Mouse (Mus musculus): ENCODE measurements around the gene Sept3. TPM values are rescaled to one million over a fixed set of nuclear protein-coding genes. Genes with fewer than 3 reads are reported as not detected.

Gene Sept3
- polyA plus RNA-seq, 1 experiment from 2014 or later, result 169 TPM

GRCm38 (mm10) chr15:82259510-82259909, 15.2 kb upstream of the Sept3 start:
- no peak for ATAC-seq (ENCODE audit: low FRiP score)
- H3K4me1 ChIP-seq (ENCODE audit: control insufficient read depth, insufficient read depth, low read length), result peaks cover 9% of the 10 kb centered on the region
- H3K36me3 ChIP-seq (ENCODE audit: control insufficient read depth, insufficient read depth, low read length), result no peaks in the 10 kb centered on the region
- no peak overlapping the region for H3K4me3 ChIP-seq (ENCODE audit: low read depth, low read length)
- no peaks in the 10 kb centered on the region for H3K9me3 ChIP-seq (ENCODE audit: control insufficient read depth, low read length)
- DNase-seq (ENCODE audit: low spot score, missing footprints), result peak; percentile 95
- WGBS, result 13% methylated on average over 16 of the region's 16 CpGs
- no peak overlapping the region for H3K9ac ChIP-seq (ENCODE audit: low read length)
- no peaks in the 10 kb centered on the region for H3K27me3 ChIP-seq (ENCODE audit: control insufficient read depth, insufficient read depth, low read length)
- H3K4me2 ChIP-seq, result no peak overlapping the region
- H3K27ac ChIP-seq (ENCODE audit: low read depth, low read length), result no peak overlapping the region

- WGBS, result 18% methylated on average over 6 of the region's 6 CpGs
- ATAC-seq (ENCODE audit: low FRiP score) (no peak), DNase-seq (ENCODE audit: low spot score, missing footprints) (peak; percentile 97)
- H3K9me3 ChIP-seq (ENCODE audit: control insufficient read depth, low read length), result no peaks in the 10 kb centered on the region
- no peaks in the 10 kb centered on the region for H3K27me3 ChIP-seq (ENCODE audit: control insufficient read depth, insufficient read depth, low read length)
- no peak overlapping the region for H3K9ac ChIP-seq (ENCODE audit: low read length)
- H3K4me2 ChIP-seq, result no peak overlapping the region
- no peak overlapping the region for H3K4me3 ChIP-seq (ENCODE audit: low read depth, low read length)
- no peaks in the 10 kb centered on the region for H3K36me3 ChIP-seq (ENCODE audit: control insufficient read depth, insufficient read depth, low read length)
- peaks cover 16% of the 10 kb centered on the region for H3K4me1 ChIP-seq (ENCODE audit: control insufficient read depth, insufficient read depth, low read length)
- no peak overlapping the region for H3K27ac ChIP-seq (ENCODE audit: low read depth, low read length)
Measured at GRCm38 (mm10) chr15:82266356-82266755, 8.3 kb upstream of the Sept3 start.

DNA sequence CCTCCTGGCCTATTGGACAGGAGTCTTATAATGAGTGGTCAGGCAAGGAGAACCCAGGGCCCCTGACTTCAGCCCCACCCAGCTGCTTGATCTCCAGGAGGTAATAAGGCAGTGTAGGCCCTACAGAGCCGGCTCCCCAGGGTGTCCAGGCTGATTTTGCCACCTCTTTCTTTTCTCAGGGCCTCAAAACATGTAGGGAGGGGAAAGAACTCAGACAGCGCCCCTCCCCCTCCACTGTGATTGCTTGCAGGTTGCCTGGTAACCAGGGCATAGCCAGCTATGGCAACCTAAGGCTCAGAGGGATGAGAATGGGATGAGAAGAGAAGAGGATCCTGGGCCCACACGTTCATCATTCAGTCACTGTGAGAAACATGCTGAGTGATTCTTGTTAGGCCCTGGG, 6.5 kb upstream of the Sept3 start:
- Histone ChIP-seq H3K4me2 (no peak overlapping the region), H3K9me3 (ENCODE audit: control insufficient read depth, low read length) (no peaks in the 10 kb centered on the region), H3K27me3 (ENCODE audit: control insufficient read depth, insufficient read depth, low read length) (no peaks in the 10 kb centered on the region), H3K27ac (ENCODE audit: low read depth, low read length) (peak overlapping the region; percentile 37; the same call in 1 of the 2 replicates), H3K4me3 (ENCODE audit: low read depth, low read length) (no peak overlapping the region), H3K9ac (ENCODE audit: low read length) (no peak overlapping the region), H3K4me1 (ENCODE audit: control insufficient read depth, insufficient read depth, low read length) (peaks cover 19% of the 10 kb centered on the region), H3K36me3 (ENCODE audit: control insufficient read depth, insufficient read depth, low read length) (no peaks in the 10 kb centered on the region)
- DNase-seq (ENCODE audit: low spot score, missing footprints) (peak; percentile 89), ATAC-seq (ENCODE audit: low FRiP score) (peak; percentile 40; the same call in 1 of the 2 replicates)
- 12% methylated on average over 3 of the region's 3 CpGs for WGBS

GRCm38 (mm10) chr15:82268783-82269182, 5.9 kb upstream of the Sept3 start:
- H3K9me3 ChIP-seq (ENCODE audit: control insufficient read depth, low read length), result no peaks in the 10 kb centered on the region
- WGBS, result 88% methylated on average over 9 of the region's 9 CpGs
- H3K27me3 ChIP-seq (ENCODE audit: control insufficient read depth, insufficient read depth, low read length), result peaks cover 3% of the 10 kb centered on the region; the same call in 1 of the 2 replicates
- H3K4me2 ChIP-seq, result no peak overlapping the region
- DNase-seq (ENCODE audit: low spot score, missing footprints), result no peak
- H3K4me1 ChIP-seq (ENCODE audit: control insufficient read depth, insufficient read depth, low read length), result peaks cover 19% of the 10 kb centered on the region
- H3K9ac ChIP-seq (ENCODE audit: low read length), result no peak overlapping the region
- H3K4me3 ChIP-seq (ENCODE audit: low read depth, low read length), result no peak overlapping the region
- no peaks in the 10 kb centered on the region for H3K36me3 ChIP-seq (ENCODE audit: control insufficient read depth, insufficient read depth, low read length)
- ATAC-seq (ENCODE audit: low FRiP score), result no peak
- no peak overlapping the region for H3K27ac ChIP-seq (ENCODE audit: low read depth, low read length)

GRCm38 (mm10) chr15:82271201-82271600, 3.5 kb upstream of the Sept3 start:
- no peaks in the 10 kb centered on the region for H3K9me3 ChIP-seq (ENCODE audit: control insufficient read depth, low read length)
- peak; percentile 10; the same call in 1 of the 2 replicates for ATAC-seq (ENCODE audit: low FRiP score)

GRCm38 (mm10) chr15:82272295-82272694, 2.4 kb upstream of the Sept3 start:
- H3K4me3 ChIP-seq (ENCODE audit: low read depth, low read length), result no peak overlapping the region
- 85% methylated on average over 6 of the region's 6 CpGs for WGBS
- no peaks in the 10 kb centered on the region for H3K9me3 ChIP-seq (ENCODE audit: control insufficient read depth, low read length)
- H3K4me1 ChIP-seq (ENCODE audit: control insufficient read depth, insufficient read depth, low read length), result peaks cover 38% of the 10 kb centered on the region
- no peak for DNase-seq (ENCODE audit: low spot score, missing footprints)
- H3K36me3 ChIP-seq (ENCODE audit: control insufficient read depth, insufficient read depth, low read length), result no peaks in the 10 kb centered on the region
- H3K27ac ChIP-seq (ENCODE audit: low read depth, low read length), result no peak overlapping the region
- H3K9ac ChIP-seq (ENCODE audit: low read length), result no peak overlapping the region
- no peak overlapping the region for H3K4me2 ChIP-seq
- ATAC-seq (ENCODE audit: low FRiP score), result no peak
- peaks cover 9% of the 10 kb centered on the region; the same call in 1 of the 2 replicates for H3K27me3 ChIP-seq (ENCODE audit: control insufficient read depth, insufficient read depth, low read length)

More at GRCm38 (mm10) chr15:82271201-82271600, 3.5 kb upstream of the Sept3 start:
- Histone ChIP-seq H3K4me1 (ENCODE audit: control insufficient read depth, insufficient read depth, low read length) (peaks cover 28% of the 10 kb centered on the region), H3K27me3 (ENCODE audit: control insufficient read depth, insufficient read depth, low read length) (peaks cover 9% of the 10 kb centered on the region; the same call in 1 of the 2 replicates), H3K4me2 (no peak overlapping the region), H3K4me3 (ENCODE audit: low read depth, low read length) (no peak overlapping the region), H3K9ac (ENCODE audit: low read length) (no peak overlapping the region), H3K27ac (ENCODE audit: low read depth, low read length) (no peak overlapping the region), H3K36me3 (ENCODE audit: control insufficient read depth, insufficient read depth, low read length) (no peaks in the 10 kb centered on the region)
- WGBS, result 8% methylated on average over 5 of the region's 5 CpGs
- peak; percentile 98 for DNase-seq (ENCODE audit: low spot score, missing footprints)

- H3K36me3 ChIP-seq (ENCODE audit: control insufficient read depth, insufficient read depth, low read length), result peaks cover 2% of the 10 kb centered on the region
Measured at GRCm38 (mm10) chr15:82274927-82275901, 521 bp downstream of the Sept3 start.

DNA sequence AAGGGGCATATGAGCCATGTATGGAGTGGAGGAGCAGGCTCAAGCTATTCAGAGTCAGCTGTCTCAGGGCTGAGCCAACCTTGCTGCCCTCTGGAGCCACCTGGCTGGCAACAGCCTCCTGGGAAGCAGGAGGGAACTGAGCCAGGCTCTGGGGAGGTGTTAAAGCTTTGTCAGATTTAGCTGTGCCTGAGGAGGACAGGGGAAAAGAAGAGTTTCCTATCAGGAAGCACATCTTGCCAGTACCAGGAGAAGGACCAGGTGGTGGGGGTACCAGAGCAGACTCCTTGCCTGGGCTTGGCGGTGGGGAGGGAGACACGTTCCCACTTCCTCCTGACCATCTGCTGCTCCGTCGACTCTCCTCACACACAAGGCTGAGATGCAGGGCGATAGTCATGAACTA, 2.9 kb downstream of the Sept3 start:
- Histone ChIP-seq H3K27ac (ENCODE audit: low read depth, low read length) (no peak overlapping the region), H3K4me2 (peak overlapping the region; percentile 21), H3K27me3 (ENCODE audit: control insufficient read depth, insufficient read depth, low read length) (peaks cover 9% of the 10 kb centered on the region; the same call in 1 of the 2 replicates), H3K4me1 (ENCODE audit: control insufficient read depth, insufficient read depth, low read length) (peaks cover 21% of the 10 kb centered on the region), H3K4me3 (ENCODE audit: low read depth, low read length) (no peak overlapping the region), H3K36me3 (ENCODE audit: control insufficient read depth, insufficient read depth, low read length) (peaks cover 12% of the 10 kb centered on the region), H3K9ac (ENCODE audit: low read length) (no peak overlapping the region), H3K9me3 (ENCODE audit: control insufficient read depth, low read length) (no peaks in the 10 kb centered on the region)
- WGBS, result 78% methylated on average over 5 of the region's 5 CpGs
- no peak for ATAC-seq (ENCODE audit: low FRiP score)
- DNase-seq (ENCODE audit: low spot score, missing footprints), result no peak

More at GRCm38 (mm10) chr15:82274927-82275901, 521 bp downstream of the Sept3 start:
- under 1% methylated on average over 64 of the region's 86 CpGs for WGBS
- DNase-seq (ENCODE audit: low spot score, missing footprints), result peak; percentile 97
- peak overlapping the region; percentile 92 for H3K27ac ChIP-seq (ENCODE audit: low read depth, low read length)
- peaks cover 25% of the 10 kb centered on the region for H3K4me1 ChIP-seq (ENCODE audit: control insufficient read depth, insufficient read depth, low read length)
- peak overlapping the region; percentile 94 for H3K9ac ChIP-seq (ENCODE audit: low read length)
- H3K4me2 ChIP-seq, result peak overlapping the region; percentile 92
- H3K27me3 ChIP-seq (ENCODE audit: control insufficient read depth, insufficient read depth, low read length), result peaks cover 9% of the 10 kb centered on the region; the same call in 1 of the 2 replicates
- peak overlapping the region; percentile 62 for H3K4me3 ChIP-seq (ENCODE audit: low read depth, low read length)
- H3K9me3 ChIP-seq (ENCODE audit: control insufficient read depth, low read length), result no peaks in the 10 kb centered on the region
- peak; percentile 84 for ATAC-seq (ENCODE audit: low FRiP score)

DNA sequence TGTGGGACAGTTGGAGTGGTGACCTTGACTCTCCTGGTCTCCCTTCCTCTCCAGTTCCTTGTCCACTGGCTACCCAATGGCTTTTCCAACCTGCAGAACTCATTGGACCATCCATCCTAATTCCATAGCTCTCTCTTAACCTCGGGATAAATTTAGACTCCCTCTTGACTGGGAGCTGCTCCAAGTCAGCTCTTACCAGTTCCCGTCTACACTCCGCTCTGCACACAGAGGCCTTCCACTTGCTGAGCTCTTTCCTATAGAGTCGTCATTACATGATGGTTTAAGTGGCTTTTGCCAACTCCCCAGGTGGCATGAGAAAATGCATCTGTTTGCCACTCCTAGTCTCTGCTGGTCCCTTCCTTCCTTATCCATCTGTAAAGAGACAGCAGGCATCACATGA, 5.9 kb downstream of the Sept3 start:
- Histone ChIP-seq H3K27ac (ENCODE audit: low read depth, low read length) (no peak overlapping the region), H3K9ac (ENCODE audit: low read length) (no peak overlapping the region), H3K36me3 (ENCODE audit: control insufficient read depth, insufficient read depth, low read length) (peaks cover 30% of the 10 kb centered on the region), H3K9me3 (ENCODE audit: control insufficient read depth, low read length) (no peaks in the 10 kb centered on the region), H3K27me3 (ENCODE audit: control insufficient read depth, insufficient read depth, low read length) (no peaks in the 10 kb centered on the region), H3K4me1 (ENCODE audit: control insufficient read depth, insufficient read depth, low read length) (peaks cover 15% of the 10 kb centered on the region), H3K4me3 (ENCODE audit: low read depth, low read length) (no peak overlapping the region), H3K4me2 (no peak overlapping the region)
- ATAC-seq (ENCODE audit: low FRiP score), result no peak
- DNase-seq (ENCODE audit: low spot score, missing footprints), result no peak
- WGBS, result 89% methylated on average over 4 of the region's 4 CpGs

Data from midbrain, embryonic 11.5 days (tissue).